9 mouse cellular contexts compared by ENCODE assay signal in the genomic region with DNA sequence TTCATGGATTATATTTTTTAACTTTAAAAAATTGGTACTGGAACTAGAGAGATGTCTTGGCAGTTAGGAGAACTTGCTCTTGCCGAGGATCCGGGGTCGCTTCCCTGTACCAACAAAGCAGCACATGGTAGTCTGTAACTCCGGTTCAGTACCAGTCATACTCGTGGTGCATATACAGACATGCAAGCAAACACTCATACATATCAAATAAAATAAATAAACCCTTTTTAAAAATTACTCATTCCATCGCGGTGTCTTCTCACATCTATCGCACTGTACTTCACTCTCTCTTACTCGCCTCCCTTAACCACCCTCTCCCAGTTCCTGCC. TPM values are rescaled to one million over a fixed set of nuclear protein-coding genes. Genes with fewer than 3 reads are reported as not detected.
DNase-seq lines count a peak whose midpoint lies in the region; ATAC-seq and TF ChIP-seq lines count a peak whose summit lies in the region.
"Had no signal": no experiment of that assay in that cellular context is flagged by ENCODE, and none has a peak within 500 bp of the region (broad histone marks: within the 10 kb centered on the region; RNA-seq: fewer than 3 reads in every experiment).

No protein-coding gene starts in this region.

- H3K36me3 ChIP-seq in heart, embryonic 11.5 days (ENCODE audit: control insufficient read depth, insufficient read depth, low read length), result no peaks in the 10 kb centered on the region
- no peaks in the 10 kb centered on the region for H3K36me3 ChIP-seq in midbrain, embryonic 10.5 days
- no peaks in the 10 kb centered on the region for H3K36me3 ChIP-seq in midbrain, embryonic 14.5 days (ENCODE audit: control insufficient read depth, insufficient read depth, low read length)
- no peaks in the 10 kb centered on the region for H3K36me3 ChIP-seq in intestine, postnatal 0 days (ENCODE audit: control insufficient read depth, insufficient read depth)
- H3K36me3 ChIP-seq in stomach, embryonic 15.5 days, result no peaks in the 10 kb centered on the region

- H3K4me3 ChIP-seq in heart, embryonic 11.5 days (ENCODE audit: low read depth, low read length), result peak overlapping the region; percentile 31
- H3K4me3 ChIP-seq in midbrain, embryonic 10.5 days, result peak overlapping the region; percentile 54; the same call in 1 of the 2 replicates
- H3K4me3 ChIP-seq in midbrain, embryonic 14.5 days (replicated peaks; ENCODE audit: low read depth, low read length), result no peak overlapping the region
- peak overlapping the region; percentile 38; the same call in 1 of the 2 replicates for H3K4me3 ChIP-seq in intestine, postnatal 0 days (ENCODE audit: low read depth, low read length)
- peak overlapping the region; percentile 35 for H3K4me3 ChIP-seq in stomach, embryonic 15.5 days (replicated peaks)
- H3K4me3 ChIP-seq in left cerebral cortex, adult 2 months, result no peak overlapping the region

- 0 out of 2 replicates have a peak overlapping the region, but pooled peaks have one; percentile 5 for H3K27ac ChIP-seq in heart, embryonic 11.5 days (ENCODE audit: low read depth, low read length)
- no peak overlapping the region for H3K27ac ChIP-seq in midbrain, embryonic 10.5 days (replicated peaks)
- H3K27ac ChIP-seq in midbrain, embryonic 14.5 days (replicated peaks; ENCODE audit: low read depth, low read length), result no peak overlapping the region
- H3K27ac ChIP-seq in intestine, postnatal 0 days (ENCODE audit: low read depth, low read length), result no peak overlapping the region
- H3K27ac ChIP-seq in stomach, embryonic 15.5 days, result no peak overlapping the region
- H3K27ac ChIP-seq in left cerebral cortex, adult 2 months, result no peak overlapping the region

- H3K9ac ChIP-seq in heart, embryonic 11.5 days (ENCODE audit: low read depth, low read length), result no peak overlapping the region
- no peak overlapping the region for H3K9ac ChIP-seq in midbrain, embryonic 14.5 days (replicated peaks; ENCODE audit: low read length)
- H3K9ac ChIP-seq in intestine, postnatal 0 days (ENCODE audit: low read depth, low read length), result no peak overlapping the region
- H3K9ac ChIP-seq in stomach, embryonic 15.5 days, result no peak overlapping the region

- no peaks in the 10 kb centered on the region for H3K27me3 ChIP-seq in heart, embryonic 11.5 days (ENCODE audit: control insufficient read depth, insufficient read depth, low read length)
- H3K27me3 ChIP-seq in midbrain, embryonic 10.5 days (ENCODE audit: low read depth, poor library complexity, severe bottlenecking), result peaks cover 21% of the 10 kb centered on the region
- H3K27me3 ChIP-seq in midbrain, embryonic 14.5 days (ENCODE audit: control insufficient read depth, insufficient read depth, low read length), result peaks cover 4% of the 10 kb centered on the region; the same call in 1 of the 2 replicates
- no peaks in the 10 kb centered on the region for H3K27me3 ChIP-seq in intestine, postnatal 0 days (replicated peaks; ENCODE audit: control insufficient read depth, insufficient read depth, low read length)
- no peaks in the 10 kb centered on the region for H3K27me3 ChIP-seq in stomach, embryonic 15.5 days (replicated peaks)

- peak overlapping the region; percentile 59 for H3K4me2 ChIP-seq in heart, embryonic 11.5 days
- no peak overlapping the region for H3K4me2 ChIP-seq in midbrain, embryonic 14.5 days (ENCODE audit: low read length)
- H3K4me2 ChIP-seq in intestine, postnatal 0 days (replicated peaks; ENCODE audit: low read depth), result peak overlapping the region; percentile 69
- peak overlapping the region; percentile 62 for H3K4me2 ChIP-seq in stomach, embryonic 15.5 days

- no peaks in the 10 kb centered on the region for H3K9me3 ChIP-seq in heart, embryonic 11.5 days (replicated peaks; ENCODE audit: control insufficient read depth, low read length)
- no peaks in the 10 kb centered on the region for H3K9me3 ChIP-seq in midbrain, embryonic 10.5 days (replicated peaks)
- no peaks in the 10 kb centered on the region for H3K9me3 ChIP-seq in midbrain, embryonic 14.5 days (ENCODE audit: control insufficient read depth, low read length)
- H3K9me3 ChIP-seq in intestine, postnatal 0 days (ENCODE audit: control insufficient read depth), result no peaks in the 10 kb centered on the region
- H3K9me3 ChIP-seq in stomach, embryonic 15.5 days, result no peaks in the 10 kb centered on the region

- ATAC-seq in heart, embryonic 11.5 days (replicated peaks; ENCODE audit: insufficient number of reproducible peaks, low FRiP score, low TSS enrichment), result no peak
- ATAC-seq in midbrain, embryonic 14.5 days (ENCODE audit: low FRiP score, low TSS enrichment), result no peak
- ATAC-seq in intestine, postnatal 0 days, result no peak
- ATAC-seq in stomach, embryonic 15.5 days (ENCODE audit: insufficient read depth, low FRiP score, low read depth), result no peak

- no peak for DNase-seq in heart, postnatal 36 days
- no peak for DNase-seq in midbrain, embryonic 10.5 days (ENCODE audit: low spot score)
- no peak for DNase-seq in midbrain, embryonic 14.5 days
- no peak for DNase-seq in testis, postnatal 10 days (ENCODE audit: low spot score)
- no peak for DNase-seq in left cerebral cortex, adult 2 months (ENCODE audit: extremely low spot score in 1 of 2, low spot score in 2 of 2)

- no peak for TF ChIP-seq CTCF in intestine, postnatal 0 days (IDR thresholded peaks at IDR 0.05; ENCODE audit: low read depth)
- no peak for TF ChIP-seq CTCF in left cerebral cortex, adult 2 months (IDR thresholded peaks at IDR 0.05)

- H3K4me1 ChIP-seq in heart, embryonic 11.5 days (ENCODE audit: control insufficient read depth, insufficient read depth, low read length), result no peaks in the 10 kb centered on the region
- H3K4me1 ChIP-seq in midbrain, embryonic 10.5 days, result peaks cover 13% of the 10 kb centered on the region
- H3K4me1 ChIP-seq in midbrain, embryonic 14.5 days (ENCODE audit: control insufficient read depth, insufficient read depth, low read length), result peaks cover 6% of the 10 kb centered on the region; the same call in 1 of the 2 replicates
- 0 out of 2 replicates have a peak, but pooled peaks cover 5% of the 10 kb centered on the region for H3K4me1 ChIP-seq in intestine, postnatal 0 days (replicated peaks; ENCODE audit: control insufficient read depth, insufficient read depth, low read length)
- H3K4me1 ChIP-seq in stomach, embryonic 15.5 days, result no peaks in the 10 kb centered on the region

- 62% methylated on average over 9 of the region's 9 CpGs for WGBS in heart, embryonic 11.5 days (ENCODE audit: insufficient replicate concordance)
- 74% methylated on average over 9 of the region's 9 CpGs for WGBS in midbrain, embryonic 10.5 days
- 76% methylated on average over 9 of the region's 9 CpGs for WGBS in midbrain, embryonic 14.5 days
- 41% methylated on average over 9 of the region's 9 CpGs for WGBS in intestine, postnatal 0 days
- WGBS in stomach, embryonic 15.5 days, result 49% methylated on average over 9 of the region's 9 CpGs

- intact Hi-C loops in heart, postnatal 36 days (cut with DNase I), result no loop called here
- intact Hi-C loops in left cerebral cortex, adult 2 months (cut with DNase I), result no loop called here

RNA-seq across cellular contexts. Expression of gene Insl6, which starts 0.7 kb away (rescaled TPM):
- 5.5 and 6.6 TPM in 2 replicates for polyA plus RNA-seq in heart, embryonic 11.5 days (2014; fragmentation: Nextera tagmentation; extraction: Ambion mirVana)
- not detected for total RNA-seq in heart, postnatal 36 days (2021)
- polyA plus RNA-seq in midbrain, embryonic 10.5 days (2016; fragmentation: Nextera tagmentation; extraction: Ambion mirVana), result 5.4 and 8.9 TPM in 2 replicates
- polyA plus RNA-seq in midbrain, embryonic 14.5 days (2014; fragmentation: Nextera tagmentation; extraction: Ambion mirVana), result 0.77 and 1.9 TPM in 2 replicates
- 48.4 and 50.0 TPM in 2 replicates for polyA plus RNA-seq in intestine, postnatal 0 days (2015; fragmentation: Nextera tagmentation; extraction: Ambion mirVana)
- polyA plus RNA-seq in stomach, embryonic 15.5 days (2015; fragmentation: Nextera tagmentation; extraction: Ambion mirVana), result 6.2 and 8.0 TPM in 2 replicates
- under 1 TPM in 1 of 2 experiments, not detected in 1; 0.54 TPM for total RNA-seq in left cerebral cortex, adult 2 months (2021)

RNA-seq across cellular contexts. Expression of gene Rln1, which starts 8.7 kb away (rescaled TPM):
- polyA plus RNA-seq in heart, embryonic 11.5 days (2014; fragmentation: Nextera tagmentation; extraction: Ambion mirVana), result 0.25 and 0.60 TPM in 2 replicates
- total RNA-seq in heart, postnatal 36 days (2021), result not detected
- polyA plus RNA-seq in midbrain, embryonic 10.5 days (2016; fragmentation: Nextera tagmentation; extraction: Ambion mirVana), result 0.57 and 1.3 TPM in 2 replicates
- polyA plus RNA-seq in midbrain, embryonic 14.5 days (2014; fragmentation: Nextera tagmentation; extraction: Ambion mirVana), result 2.7 and 3.3 TPM in 2 replicates
- polyA plus RNA-seq in intestine, postnatal 0 days (2015; fragmentation: Nextera tagmentation; extraction: Ambion mirVana), result not detected in 2 replicates
- 0.13 and 0.32 TPM in 2 replicates for polyA plus RNA-seq in stomach, embryonic 15.5 days (2015; fragmentation: Nextera tagmentation; extraction: Ambion mirVana)
- 1 to 10 TPM; 1.4 to 1.7 TPM for total RNA-seq in left cerebral cortex, adult 2 months (2021)
- polyA plus RNA-seq: lung, adult 2 months had no signal

RNA-seq across cellular contexts. Expression of gene Plgrkt, which starts 41.4 kb away (rescaled TPM):
- 39.7 and 43.6 TPM in 2 replicates for polyA plus RNA-seq in heart, embryonic 11.5 days (2014; fragmentation: Nextera tagmentation; extraction: Ambion mirVana)
- total RNA-seq in heart, postnatal 36 days (2021), result 10 to 100 TPM; 26.6 to 27.9 TPM
- 40.4 and 43.8 TPM in 2 replicates for polyA plus RNA-seq in midbrain, embryonic 10.5 days (2016; fragmentation: Nextera tagmentation; extraction: Ambion mirVana)
- polyA plus RNA-seq in midbrain, embryonic 14.5 days (2014; fragmentation: Nextera tagmentation; extraction: Ambion mirVana), result 97.2 and 102 TPM in 2 replicates
- polyA plus RNA-seq in intestine, postnatal 0 days (2015; fragmentation: Nextera tagmentation; extraction: Ambion mirVana), result 147 TPM in 2 replicates
- 81.9 and 94.6 TPM in 2 replicates for polyA plus RNA-seq in stomach, embryonic 15.5 days (2015; fragmentation: Nextera tagmentation; extraction: Ambion mirVana)
- total RNA-seq in left cerebral cortex, adult 2 months (2021), result 10 to 100 TPM; 27.6 to 29.3 TPM

RNA-seq across cellular contexts. Expression of gene Cd274, which starts 41.4 kb away (rescaled TPM):
- polyA plus RNA-seq in heart, embryonic 11.5 days (2014; fragmentation: Nextera tagmentation; extraction: Ambion mirVana), result 0.48 and 0.62 TPM in 2 replicates
- total RNA-seq in heart, postnatal 36 days (2021), result 1 to 10 TPM; 2.3 to 3.3 TPM
- polyA plus RNA-seq in midbrain, embryonic 10.5 days (2016; fragmentation: Nextera tagmentation; extraction: Ambion mirVana), result 0.29 and 0.38 TPM in 2 replicates
- 0.36 and 0.66 TPM in 2 replicates for polyA plus RNA-seq in midbrain, embryonic 14.5 days (2014; fragmentation: Nextera tagmentation; extraction: Ambion mirVana)
- 0.30 TPM in 2 replicates for polyA plus RNA-seq in intestine, postnatal 0 days (2015; fragmentation: Nextera tagmentation; extraction: Ambion mirVana)
- polyA plus RNA-seq in stomach, embryonic 15.5 days (2015; fragmentation: Nextera tagmentation; extraction: Ambion mirVana), result 0.28 and 0.40 TPM in 2 replicates
- total RNA-seq in left cerebral cortex, adult 2 months (2021), result 1 to 10 TPM in 1 of 2 experiments, under 1 TPM in 1; 0.89 to 1.3 TPM

Comparison
In these comparisons a context has a peak if more than half of its experiments do, and no peak if none do; other contexts are left out.
1. H3K4me3 ChIP-seq: peak in heart, embryonic 11.5 days (single experiment), midbrain, embryonic 10.5 days (single experiment), intestine, postnatal 0 days (single experiment) and stomach, embryonic 15.5 days (single experiment); none in midbrain, embryonic 14.5 days (single experiment) and left cerebral cortex, adult 2 months (single experiment).